Mouse (Mus musculus): ENCODE results near the gene Ndufs1. TPM values are rescaled to one million over a fixed set of nuclear protein-coding genes. Genes with fewer than 3 reads are reported as not detected.
"Not testable (repeated sequence)": the region's sequence is repeated elsewhere in the genome, so short reads cannot be mapped to it uniquely, and the experiment has no call there.

Gene Ndufs1
- polyA plus RNA-seq, 1 experiment from 2014 or later = 137 TPM

DNA sequence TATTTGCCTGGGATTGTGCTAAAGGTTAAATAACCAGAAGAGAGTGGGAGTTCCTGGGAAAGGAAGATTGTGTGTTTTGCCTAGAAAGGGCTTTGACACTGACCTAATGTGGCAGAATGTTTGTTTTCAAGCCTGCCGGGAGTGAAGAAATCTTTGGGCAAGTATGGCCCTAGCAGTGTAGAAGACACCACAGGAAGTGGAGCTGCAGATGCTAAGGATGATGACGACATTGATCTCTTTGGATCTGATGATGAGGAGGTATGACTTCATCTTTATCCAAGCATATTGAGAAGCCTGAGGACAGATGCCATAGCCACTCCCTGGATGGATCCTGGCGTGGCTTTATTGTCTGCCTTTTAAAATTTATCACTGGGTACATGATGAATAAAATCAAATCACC lies 1.7 kb upstream of the Ndufs1 start:
- peaks cover 21% of the 10 kb centered on the region for H3K4me1 ChIP-seq (ENCODE audit: control insufficient read depth, insufficient read depth, low read length)
- ATAC-seq (ENCODE audit: insufficient read depth, low FRiP score) = no peak
- peak overlapping the region; percentile 82 for H3K4me2 ChIP-seq (ENCODE audit: low read depth, low read length)
- H3K27ac ChIP-seq (ENCODE audit: low read length) = peak overlapping the region; percentile 93; the same call in 1 of the 2 replicates
- H3K9me3 ChIP-seq (replicated peaks; ENCODE audit: control insufficient read depth, low read length) = no peaks in the 10 kb centered on the region
- 65% methylated on average over 3 of the region's 3 CpGs for WGBS
- peak overlapping the region; percentile 92 for H3K4me3 ChIP-seq (replicated peaks; ENCODE audit: low read length)
- peaks cover 16% of the 10 kb centered on the region; the same call in 1 of the 2 replicates for H3K36me3 ChIP-seq (ENCODE audit: control insufficient read depth, insufficient read depth, low read length)
- no peaks in the 10 kb centered on the region for H3K27me3 ChIP-seq (ENCODE audit: control insufficient read depth, insufficient read depth, low read length)
- peak overlapping the region; percentile 93 for H3K9ac ChIP-seq (ENCODE audit: low read length)

DNA sequence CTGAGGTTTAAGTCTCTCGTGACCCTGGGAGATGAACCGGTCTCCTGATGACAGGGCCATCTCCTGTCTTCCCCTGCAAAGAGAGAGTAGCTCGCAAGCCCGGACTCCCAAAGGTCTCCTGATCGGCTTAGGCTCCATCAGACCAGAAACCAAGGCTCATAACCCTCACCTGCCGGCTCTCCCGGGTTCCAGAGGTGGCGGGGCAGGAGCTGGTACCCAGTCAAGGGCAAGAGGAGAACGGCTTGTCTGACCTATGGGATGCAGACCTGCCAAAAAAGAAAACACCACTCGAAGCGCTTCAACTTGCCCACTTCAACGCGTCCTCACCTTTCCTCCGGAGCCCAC lies 402 bp downstream of the Ndufs1 start:
- no peaks in the 10 kb centered on the region for H3K9me3 ChIP-seq (replicated peaks; ENCODE audit: control insufficient read depth, low read length)
- peaks cover 16% of the 10 kb centered on the region; the same call in 1 of the 2 replicates for H3K36me3 ChIP-seq (ENCODE audit: control insufficient read depth, insufficient read depth, low read length)
- peak overlapping the region; percentile 92 for H3K4me3 ChIP-seq (replicated peaks; ENCODE audit: low read length)
- peak; percentile 19 for ATAC-seq (ENCODE audit: insufficient read depth, low FRiP score)
- no peaks in the 10 kb centered on the region for H3K27me3 ChIP-seq (ENCODE audit: control insufficient read depth, insufficient read depth, low read length)
- H3K4me1 ChIP-seq (ENCODE audit: control insufficient read depth, insufficient read depth, low read length) = peaks cover 21% of the 10 kb centered on the region
- peak overlapping the region; percentile 92 for H3K4me2 ChIP-seq (ENCODE audit: low read depth, low read length)
- H3K27ac ChIP-seq (ENCODE audit: low read length) = peak overlapping the region; percentile 93
- H3K9ac ChIP-seq (ENCODE audit: low read length) = peak overlapping the region; percentile 93
- 0% methylated on average over 14 of the region's 14 CpGs for WGBS

DNA sequence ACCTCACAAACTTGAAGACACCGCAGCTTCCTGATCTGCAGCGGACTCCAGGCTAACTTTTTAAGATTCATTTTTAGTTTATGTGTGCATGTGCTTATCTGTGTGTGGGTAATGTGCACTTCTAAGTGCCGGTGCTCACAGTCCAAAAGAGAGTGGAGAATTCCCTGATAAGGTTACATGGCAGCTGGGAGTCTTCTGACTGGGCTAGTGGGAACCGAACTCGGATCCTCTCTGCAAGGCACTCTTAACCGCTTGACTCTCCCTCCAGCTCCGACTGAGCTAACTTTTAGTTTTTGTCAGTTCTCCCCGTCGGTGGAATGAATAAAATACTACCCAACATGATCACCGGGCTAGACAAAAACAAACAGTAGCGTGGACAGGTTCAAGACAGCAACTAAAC lies 780 bp downstream of the Ndufs1 start:
- 5% methylated on average over 11 of the region's 11 CpGs for WGBS
- H3K27me3 ChIP-seq (ENCODE audit: control insufficient read depth, insufficient read depth, low read length) = no peaks in the 10 kb centered on the region
- H3K9ac ChIP-seq (ENCODE audit: low read length) = peak overlapping the region; percentile 93
- H3K4me2 ChIP-seq (ENCODE audit: low read depth, low read length) = peak overlapping the region; percentile 92
- H3K9me3 ChIP-seq (replicated peaks; ENCODE audit: control insufficient read depth, low read length) = no peaks in the 10 kb centered on the region
- H3K36me3 ChIP-seq (ENCODE audit: control insufficient read depth, insufficient read depth, low read length) = peaks cover 16% of the 10 kb centered on the region; the same call in 1 of the 2 replicates
- peaks cover 21% of the 10 kb centered on the region for H3K4me1 ChIP-seq (ENCODE audit: control insufficient read depth, insufficient read depth, low read length)
- ATAC-seq (ENCODE audit: insufficient read depth, low FRiP score) = no peak
- H3K27ac ChIP-seq (ENCODE audit: low read length) = peak overlapping the region; percentile 93
- H3K4me3 ChIP-seq (replicated peaks; ENCODE audit: low read length) = peak overlapping the region; percentile 92

DNA sequence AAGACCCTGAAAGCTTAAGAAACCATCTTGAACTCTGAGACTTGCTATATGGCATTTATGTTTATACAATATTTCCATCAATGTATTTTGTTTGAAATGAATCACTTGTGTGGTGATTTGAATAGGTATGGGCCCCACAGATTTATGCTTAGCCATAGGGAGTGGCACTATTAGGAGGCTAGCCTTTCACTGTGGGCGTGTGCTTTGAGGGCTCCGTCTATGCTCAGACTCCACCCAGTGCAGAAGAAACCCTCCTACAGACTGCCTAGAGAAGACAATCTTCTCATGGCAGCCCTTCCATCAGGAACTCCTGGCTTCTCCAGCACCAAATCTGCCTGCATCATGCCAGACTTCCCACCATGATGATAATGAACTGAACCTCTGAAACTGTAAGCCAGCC lies 8.0 kb downstream of the Ndufs1 start:
- Histone ChIP-seq H3K27me3 (ENCODE audit: control insufficient read depth, insufficient read depth, low read length) (no peaks in the 10 kb centered on the region), H3K9ac (ENCODE audit: low read length) (no peak overlapping the region), H3K4me1 (ENCODE audit: control insufficient read depth, insufficient read depth, low read length) (no peaks in the 10 kb centered on the region), H3K27ac (ENCODE audit: low read length) (no peak overlapping the region), H3K9me3 (replicated peaks; ENCODE audit: control insufficient read depth, low read length) (no peaks in the 10 kb centered on the region), H3K4me3 (replicated peaks; ENCODE audit: low read length) (no peak overlapping the region), H3K36me3 (ENCODE audit: control insufficient read depth, insufficient read depth, low read length) (peaks cover 20% of the 10 kb centered on the region; the same call in 1 of the 2 replicates), H3K4me2 (ENCODE audit: low read depth, low read length) (no peak overlapping the region)
- ATAC-seq (ENCODE audit: insufficient read depth, low FRiP score) = no peak
- WGBS = 70% methylated on average over 2 of the region's 2 CpGs

DNA sequence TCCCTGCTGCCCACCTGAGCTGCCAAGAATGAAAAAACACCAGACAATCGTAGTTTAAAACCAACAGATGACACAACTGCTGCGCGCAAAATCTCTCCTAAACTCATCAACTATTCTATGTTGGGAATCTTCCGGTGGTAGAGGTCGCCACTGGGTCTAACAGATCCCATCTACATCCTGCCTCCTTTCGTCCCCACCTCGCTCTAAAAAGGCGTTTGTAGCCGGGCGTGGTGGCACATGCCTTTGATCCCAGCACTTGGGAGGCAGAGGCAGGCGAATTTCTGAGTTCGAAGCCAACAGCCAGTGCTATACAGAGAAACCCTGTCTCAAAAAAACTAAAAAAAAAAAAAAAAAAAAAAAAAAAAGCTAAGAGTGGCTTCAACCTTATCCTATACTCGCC lies 36.4 kb downstream of the Ndufs1 start:
- Histone ChIP-seq H3K27ac (ENCODE audit: low read length) (no peak overlapping the region), H3K4me3 (replicated peaks; ENCODE audit: low read length) (no peak overlapping the region), H3K27me3 (ENCODE audit: control insufficient read depth, insufficient read depth, low read length) (no peaks in the 10 kb centered on the region), H3K9ac (ENCODE audit: low read length) (no peak overlapping the region), H3K4me1 (ENCODE audit: control insufficient read depth, insufficient read depth, low read length) (no peaks in the 10 kb centered on the region), H3K9me3 (replicated peaks; ENCODE audit: control insufficient read depth, low read length) (no peaks in the 10 kb centered on the region), H3K36me3 (ENCODE audit: control insufficient read depth, insufficient read depth, low read length) (peaks cover 17% of the 10 kb centered on the region), H3K4me2 (ENCODE audit: low read depth, low read length) (no peak overlapping the region)
- no peak for ATAC-seq (ENCODE audit: insufficient read depth, low FRiP score)
- WGBS = 92% methylated on average over 13 of the region's 13 CpGs

DNA sequence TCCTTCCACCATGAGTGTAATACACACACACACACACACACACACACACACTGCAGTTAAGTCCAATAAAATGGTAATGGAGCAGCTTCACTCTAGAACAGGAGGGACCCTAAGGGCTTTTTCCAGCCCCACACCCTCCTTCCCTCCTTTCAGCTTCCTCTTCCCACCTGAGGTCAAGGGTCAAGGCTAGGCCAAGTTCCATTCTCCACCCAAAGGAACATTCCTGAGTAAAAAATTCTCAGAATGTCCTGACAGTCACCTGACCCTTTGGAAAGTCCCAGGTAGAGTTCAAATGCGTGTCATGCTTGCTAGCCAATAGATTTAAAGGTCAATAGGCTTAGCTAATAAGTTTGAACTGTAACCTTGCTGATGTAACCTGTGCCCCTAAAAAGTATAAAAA lies 38.0 kb downstream of the Ndufs1 start:
- WGBS = 88% methylated on average over 1 of the region's 1 CpGs
- not testable (repeated sequence) for H3K9me3 ChIP-seq (replicated peaks; ENCODE audit: control insufficient read depth, low read length); H3K4me1 ChIP-seq (ENCODE audit: control insufficient read depth, insufficient read depth, low read length)

DNA sequence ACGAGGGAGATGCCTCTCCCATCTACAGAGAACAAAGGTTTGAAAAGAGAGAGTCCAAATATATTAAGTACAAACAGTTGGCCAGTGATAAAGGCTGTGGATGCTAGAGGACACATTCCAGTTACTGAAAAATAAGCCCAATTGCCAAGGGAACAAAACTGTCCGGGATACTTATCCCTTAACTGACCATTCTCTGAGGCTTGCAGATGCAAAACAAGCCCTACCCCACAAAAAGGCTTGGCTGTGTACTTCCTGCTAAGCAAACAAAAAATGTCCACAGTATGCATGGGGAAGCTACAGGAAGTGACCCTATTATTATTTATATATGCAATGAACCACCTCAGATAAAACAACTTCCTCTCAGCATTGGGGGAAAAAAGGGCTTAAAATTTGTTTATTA lies 38.7 kb downstream of the Ndufs1 start:
- WGBS = 70% methylated on average over 2 of the region's 2 CpGs
- Histone ChIP-seq H3K27ac (ENCODE audit: low read length) (no peak overlapping the region), H3K4me2 (ENCODE audit: low read depth, low read length) (no peak overlapping the region), H3K27me3 (ENCODE audit: control insufficient read depth, insufficient read depth, low read length) (no peaks in the 10 kb centered on the region), H3K9me3 (replicated peaks; ENCODE audit: control insufficient read depth, low read length) (no peaks in the 10 kb centered on the region), H3K4me1 (ENCODE audit: control insufficient read depth, insufficient read depth, low read length) (no peaks in the 10 kb centered on the region), H3K9ac (ENCODE audit: low read length) (no peak overlapping the region), H3K4me3 (replicated peaks; ENCODE audit: low read length) (no peak overlapping the region), H3K36me3 (ENCODE audit: control insufficient read depth, insufficient read depth, low read length) (0 out of 2 replicates have a peak, but pooled peaks cover 9% of the 10 kb centered on the region)
- ATAC-seq (ENCODE audit: insufficient read depth, low FRiP score) = no peak

More for the DNA sequence above, 38.0 kb downstream of the Ndufs1 start:
- H3K4me2 ChIP-seq (ENCODE audit: low read depth, low read length); H3K27ac ChIP-seq (ENCODE audit: low read length); H3K9ac ChIP-seq (ENCODE audit: low read length); H3K4me3 ChIP-seq (replicated peaks; ENCODE audit: low read length); H3K36me3 ChIP-seq (ENCODE audit: control insufficient read depth, insufficient read depth, low read length); H3K27me3 ChIP-seq (ENCODE audit: control insufficient read depth, insufficient read depth, low read length); ATAC-seq (ENCODE audit: insufficient read depth, low FRiP score): not testable (repeated sequence)

DNA sequence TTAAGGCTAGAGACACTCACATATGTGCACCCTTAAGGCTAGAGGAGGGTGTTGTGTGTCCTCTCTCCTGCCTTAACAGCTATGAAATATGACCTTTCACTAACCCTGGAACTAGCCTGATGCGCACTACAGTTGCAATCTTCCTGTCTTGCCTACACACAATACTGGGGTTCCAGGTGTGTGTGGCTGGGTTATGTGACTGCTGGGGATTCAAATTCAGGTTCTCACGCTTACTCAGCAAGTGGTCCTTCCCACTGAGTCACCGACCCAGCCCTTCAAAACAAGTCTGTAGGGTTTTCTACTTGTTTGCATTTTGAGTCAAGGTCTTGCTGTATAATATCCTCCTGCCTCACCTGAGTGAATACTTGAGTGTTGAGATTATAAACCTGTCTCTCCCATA lies 42.1 kb downstream of the Ndufs1 start:
- Histone ChIP-seq H3K9ac (ENCODE audit: low read length) (no peak overlapping the region), H3K4me3 (replicated peaks; ENCODE audit: low read length) (no peak overlapping the region), H3K36me3 (ENCODE audit: control insufficient read depth, insufficient read depth, low read length) (0 out of 2 replicates have a peak, but pooled peaks cover 4% of the 10 kb centered on the region), H3K27ac (ENCODE audit: low read length) (no peak overlapping the region), H3K4me1 (ENCODE audit: control insufficient read depth, insufficient read depth, low read length) (no peaks in the 10 kb centered on the region), H3K9me3 (replicated peaks; ENCODE audit: control insufficient read depth, low read length) (no peaks in the 10 kb centered on the region), H3K4me2 (ENCODE audit: low read depth, low read length) (no peak overlapping the region), H3K27me3 (ENCODE audit: control insufficient read depth, insufficient read depth, low read length) (no peaks in the 10 kb centered on the region)
- ATAC-seq (ENCODE audit: insufficient read depth, low FRiP score) = no peak
- WGBS = 85% methylated on average over 3 of the region's 3 CpGs

DNA sequence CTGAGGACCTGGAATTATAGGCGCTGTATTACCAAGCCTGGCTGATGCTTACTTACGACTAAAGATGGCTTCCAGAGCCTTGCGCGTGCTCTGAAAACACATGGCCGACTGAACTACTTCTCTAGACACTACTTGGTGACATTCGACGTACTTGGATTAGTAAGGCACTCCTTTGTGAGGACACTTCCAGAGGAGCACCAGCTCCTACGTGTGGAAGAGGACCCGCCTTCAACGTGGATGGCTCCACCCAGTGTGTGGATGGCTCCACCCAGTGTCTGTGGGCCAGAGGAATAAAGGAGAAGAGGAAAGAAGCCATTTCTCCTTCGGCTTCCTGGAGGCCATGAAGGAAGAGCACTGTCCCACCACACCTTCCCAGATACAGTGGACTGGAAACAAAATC lies 44.9 kb downstream of the Ndufs1 start:
- no peaks in the 10 kb centered on the region for H3K36me3 ChIP-seq (ENCODE audit: control insufficient read depth, insufficient read depth, low read length)
- H3K4me2 ChIP-seq (ENCODE audit: low read depth, low read length) = no peak overlapping the region
- 88% methylated on average over 11 of the region's 11 CpGs for WGBS
- H3K4me3 ChIP-seq (replicated peaks; ENCODE audit: low read length) = no peak overlapping the region
- H3K9ac ChIP-seq (ENCODE audit: low read length) = no peak overlapping the region
- H3K9me3 ChIP-seq (replicated peaks; ENCODE audit: control insufficient read depth, low read length) = no peaks in the 10 kb centered on the region
- no peaks in the 10 kb centered on the region for H3K27me3 ChIP-seq (ENCODE audit: control insufficient read depth, insufficient read depth, low read length)
- H3K27ac ChIP-seq (ENCODE audit: low read length) = no peak overlapping the region
- H3K4me1 ChIP-seq (ENCODE audit: control insufficient read depth, insufficient read depth, low read length) = peaks cover 5% of the 10 kb centered on the region; the same call in 1 of the 2 replicates
- ATAC-seq (ENCODE audit: insufficient read depth, low FRiP score) = no peak

DNA sequence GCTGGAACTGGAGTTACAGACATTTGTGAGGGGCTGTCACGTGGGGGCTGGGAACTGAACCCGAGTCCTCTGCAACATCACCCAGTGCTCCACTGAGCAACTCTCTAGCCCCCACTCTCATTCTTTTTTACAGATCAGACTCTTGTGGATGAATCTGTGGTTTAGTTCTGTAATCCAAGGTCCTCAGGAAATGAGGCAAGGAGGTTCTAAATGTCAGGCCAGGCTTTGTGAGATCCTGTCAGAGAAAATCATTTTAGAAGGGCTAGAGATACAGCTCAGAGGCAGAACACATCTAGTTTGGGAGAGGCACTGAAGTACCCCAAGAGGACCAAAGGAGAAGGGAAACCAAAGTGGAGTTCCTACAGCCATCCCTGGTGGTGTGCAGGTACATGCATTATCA lies 45.8 kb downstream of the Ndufs1 start:
- H3K36me3 ChIP-seq (ENCODE audit: control insufficient read depth, insufficient read depth, low read length) = no peaks in the 10 kb centered on the region
- H3K4me1 ChIP-seq (ENCODE audit: control insufficient read depth, insufficient read depth, low read length) = peaks cover 5% of the 10 kb centered on the region; the same call in 1 of the 2 replicates
- H3K27me3 ChIP-seq (ENCODE audit: control insufficient read depth, insufficient read depth, low read length) = no peaks in the 10 kb centered on the region
- H3K9me3 ChIP-seq (replicated peaks; ENCODE audit: control insufficient read depth, low read length) = no peaks in the 10 kb centered on the region
- no peak overlapping the region for H3K4me2 ChIP-seq (ENCODE audit: low read depth, low read length)
- no peak overlapping the region for H3K27ac ChIP-seq (ENCODE audit: low read length)
- WGBS = 75% methylated on average over 2 of the region's 2 CpGs
- H3K4me3 ChIP-seq (replicated peaks; ENCODE audit: low read length) = no peak overlapping the region
- no peak for ATAC-seq (ENCODE audit: insufficient read depth, low FRiP score)
- H3K9ac ChIP-seq (ENCODE audit: low read length) = no peak overlapping the region

Measured in stomach, embryonic 16.5 days (tissue).